Mouse (Mus musculus): ENCODE results near the gene Smr3a. TPM values are rescaled to one million over a fixed set of nuclear protein-coding genes. Genes with fewer than 3 reads are reported as not detected.

Smr3a gene
- polyA plus RNA-seq (2012; rRNA removed; ENCODE audit: low replicate concordance), result not detected in 2 replicates

GRCm38 (mm10) chr5:88002249-88002648 lies at the start of gene Smr3a:
Smr3a (plus strand) TSS chr5:88002549.

GRCm38 (mm10) chr5:87969201-87969600 lies 33.1 kb upstream of the Smr3a start, which contains the start of the genes 2310003L06Rik and Gm28434:
2310003L06Rik (plus strand) TSS chr5:87969459.
Gm28434 (plus strand) TSS chr5:87969517.

GRCm38 (mm10) chr5:87979139-87979538 lies 23.2 kb upstream of the Smr3a start, which contains the start of gene Cabs1:
Cabs1 (plus strand) TSS chr5:87979439.

Other genes starting within 250 kb of the Smr3a start
- gene Csn1s2a, start 228.0 kb upstream of the Smr3a start, polyA plus RNA-seq (2012; rRNA removed; ENCODE audit: low replicate concordance), result not detected in 2 replicates
- gene Csn1s2b, start 194.5 kb upstream of the Smr3a start, polyA plus RNA-seq (2012; rRNA removed; ENCODE audit: low replicate concordance), result not detected in 2 replicates
- not detected in 2 replicates for gene Prr27, start 176.9 kb upstream of the Smr3a start, polyA plus RNA-seq (2012; rRNA removed; ENCODE audit: low replicate concordance)
- not detected in 2 replicates for gene Odam, start 117.5 kb upstream of the Smr3a start, polyA plus RNA-seq (2012; rRNA removed; ENCODE audit: low replicate concordance)
- not detected in 2 replicates for gene Csn3, start 77.0 kb upstream of the Smr3a start, polyA plus RNA-seq (2012; rRNA removed; ENCODE audit: low replicate concordance)
- gene 2310003L06Rik, start 33.1 kb upstream of the Smr3a start, polyA plus RNA-seq (2012; rRNA removed; ENCODE audit: low replicate concordance), result not detected in 2 replicates
- gene Gm28434, start 33.0 kb upstream of the Smr3a start, polyA plus RNA-seq (2012; rRNA removed; ENCODE audit: low replicate concordance), result not detected in 2 replicates
- gene Cabs1, start 23.1 kb upstream of the Smr3a start, polyA plus RNA-seq (2012; rRNA removed; ENCODE audit: low replicate concordance), result not detected in 2 replicates
- gene Smr2, start 84.0 kb downstream of the Smr3a start, polyA plus RNA-seq (2012; rRNA removed; ENCODE audit: low replicate concordance), result not detected in 2 replicates
- gene Gm11116, start 109.0 kb downstream of the Smr3a start, polyA plus RNA-seq (2012; rRNA removed; ENCODE audit: low replicate concordance), result not detected in 2 replicates
- not detected in 2 replicates for gene Gm11115, start 151.6 kb downstream of the Smr3a start, polyA plus RNA-seq (2012; rRNA removed; ENCODE audit: low replicate concordance)

All from subcutaneous adipose tissue, adult 2 months (tissue).